Mouse (Mus musculus) left cerebral cortex, postnatal 36 days (tissue): ENCODE measurements around the gene Lpcat2b. TPM values are rescaled to one million over a fixed set of nuclear protein-coding genes. Genes with fewer than 3 reads are reported as not detected.
"Not testable (repeated sequence)": the region's sequence is repeated elsewhere in the genome, so short reads cannot be mapped to it uniquely, and the experiment has no call there.

Experiments
- DNase-seq, 2 experiments: peaks; one replicate each; pipeline ENCODE4 v3.0.0; 2021 to 2022; ENCODE audit warnings: low spot score in 2 of 2, mixed read lengths in 1 of 2
- intact Hi-C: fragments of 180-260 bp; cut with DNase I; formaldehyde crosslinking; loops from one replicate; pipeline ENCODE4 v1.15.1; 2025
- total RNA-seq, 2 experiments: library from RNA; stranded (reverse); gene quantifications; 2 replicates each; pipeline ENCODE4 v1.2.3; 2021

Lpcat2b gene
- total RNA-seq, result under 1 TPM in 1 of 2 experiments, not detected in 1; 0.18 TPM

GRCm38 (mm10) chr5:107431249-107431648 lies at the start of gene Lpcat2b:
Lpcat2b (plus strand) TSS chr5:107431549.
- intact Hi-C loops, result no loop called here
- DNase-seq, result no peak

DNA sequence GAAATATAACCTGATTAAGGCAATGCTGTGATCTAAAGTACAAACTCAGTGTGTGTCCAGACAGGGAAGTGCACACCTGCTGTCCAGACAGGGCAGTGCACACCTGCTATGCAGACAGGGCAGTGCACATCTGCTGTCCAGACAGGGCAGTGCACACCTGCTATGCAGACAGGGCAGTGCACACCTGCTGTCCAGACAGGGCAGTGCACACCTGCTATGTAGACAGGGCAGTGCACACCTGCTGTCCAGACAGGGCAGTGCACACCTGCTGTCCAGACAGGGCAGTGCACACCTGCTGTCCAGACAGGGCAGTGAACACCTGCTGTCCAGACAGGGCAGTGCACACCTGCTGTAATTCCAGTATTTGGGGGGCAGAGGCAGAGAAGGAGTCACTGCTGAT lies 44.9 kb upstream of the Lpcat2b start:
- DNase-seq, intact Hi-C loops: not testable (repeated sequence)

GRCm38 (mm10) chr5:107387788-107388187 lies 43.6 kb upstream of the Lpcat2b start:
- no peak for DNase-seq
- intact Hi-C loops, result no loop called here

- intact Hi-C loops, result no loop called here
- no peak for DNase-seq
Measured at GRCm38 (mm10) chr5:107389373-107389772, 42.0 kb upstream of the Lpcat2b start.

DNA sequence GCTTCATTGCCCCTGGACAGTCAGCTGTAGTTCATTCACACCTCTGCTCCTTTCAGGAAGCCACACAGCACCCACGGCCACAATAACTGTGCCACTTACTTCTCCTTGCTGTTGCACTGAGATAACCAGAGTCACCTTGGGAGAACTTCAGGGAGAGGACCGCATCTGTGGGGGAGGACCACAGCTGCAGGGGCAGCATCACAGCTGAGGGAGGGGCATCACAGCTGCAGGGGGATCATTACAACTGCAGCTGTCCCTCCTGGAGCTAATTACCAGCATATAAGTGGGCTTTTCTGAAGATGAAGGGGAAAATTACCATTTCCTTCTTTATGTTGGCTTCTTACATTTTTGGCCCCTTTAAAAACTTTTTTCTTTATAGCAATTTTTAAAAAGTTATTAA lies 36.9 kb upstream of the Lpcat2b start:
- no peak for DNase-seq
- intact Hi-C loops, result no loop called here

GRCm38 (mm10) chr5:107402436-107402835 lies 28.9 kb upstream of the Lpcat2b start, which contains the start of gene Ephx4:
Ephx4 (plus strand) TSS chr5:107402736.
- DNase-seq, result no peak
- intact Hi-C loops, result no loop called here

- DNase-seq, result peak; percentile 47 to 70
- intact Hi-C loops, result no loop called here
Measured at GRCm38 (mm10) chr5:107403011-107403946, 28.1 kb upstream of the Lpcat2b start.

DNA sequence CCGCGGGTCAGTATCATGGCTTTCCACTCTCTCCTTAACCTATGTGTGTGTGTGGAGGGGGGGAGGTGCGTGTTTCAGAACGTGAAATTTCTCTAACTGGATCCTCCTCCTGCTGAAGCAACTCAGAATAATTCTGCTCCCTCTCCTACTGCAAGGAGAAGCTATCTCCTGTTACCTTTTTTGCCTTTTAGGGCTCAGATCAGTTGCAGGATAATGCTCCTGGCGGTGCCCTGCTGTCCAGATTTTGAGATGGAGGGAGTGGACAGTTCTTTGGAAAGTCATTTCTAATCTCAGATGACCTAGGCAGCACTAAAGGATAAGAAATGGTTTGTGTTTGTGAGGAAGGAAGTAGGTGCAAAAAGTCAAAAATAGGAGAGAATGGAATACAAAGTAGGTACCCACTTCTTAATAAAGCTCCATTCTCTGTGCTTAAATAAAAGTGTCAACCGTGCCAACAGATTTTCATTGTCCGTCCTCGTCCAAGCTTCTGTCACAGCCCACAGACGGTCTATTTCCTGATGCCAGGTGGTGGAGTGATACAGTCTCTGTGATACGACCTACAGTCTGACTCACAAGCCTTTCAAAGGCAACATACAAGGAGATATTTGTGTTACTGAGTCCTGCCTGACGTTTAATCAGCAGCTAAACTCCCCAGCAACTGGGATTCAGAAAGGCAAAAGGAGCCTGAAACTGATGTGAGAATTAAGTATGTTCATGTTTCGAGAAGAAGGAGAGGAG lies 27.2 kb upstream of the Lpcat2b start:
- peak; percentile 63 to 65 for DNase-seq
- intact Hi-C loops, result loop anchor here (2.0 kb wide), 1 partner anchor 95 kb away; no protein-coding TSS in a partner anchor

GRCm38 (mm10) chr5:107405361-107405760 lies 26.0 kb upstream of the Lpcat2b start:
- intact Hi-C loops, result loop anchor here (2.0 kb wide), 1 partner anchor 93 kb away; no protein-coding TSS in a partner anchor
- peak; percentile 65 to 71 for DNase-seq

DNA sequence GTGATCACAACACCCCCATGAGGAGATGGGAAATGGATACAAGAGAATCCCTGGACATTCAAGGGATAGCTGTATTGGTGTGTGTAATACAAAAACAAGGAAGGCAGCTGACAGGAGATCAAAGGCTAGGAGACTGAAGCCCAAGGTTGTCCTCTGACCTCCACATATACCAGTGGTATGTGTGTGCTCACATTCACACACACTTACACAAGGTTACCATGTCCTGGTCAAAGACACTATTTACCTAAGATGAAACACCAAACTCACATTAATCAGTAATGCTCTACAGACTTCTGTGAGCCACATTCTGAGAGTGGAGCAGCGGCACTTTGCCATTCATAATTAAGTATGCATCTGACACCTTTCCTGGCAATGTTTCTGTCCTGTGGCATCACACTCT lies 21.0 kb upstream of the Lpcat2b start:
- DNase-seq, result no peak
- intact Hi-C loops, result no loop called here

DNA sequence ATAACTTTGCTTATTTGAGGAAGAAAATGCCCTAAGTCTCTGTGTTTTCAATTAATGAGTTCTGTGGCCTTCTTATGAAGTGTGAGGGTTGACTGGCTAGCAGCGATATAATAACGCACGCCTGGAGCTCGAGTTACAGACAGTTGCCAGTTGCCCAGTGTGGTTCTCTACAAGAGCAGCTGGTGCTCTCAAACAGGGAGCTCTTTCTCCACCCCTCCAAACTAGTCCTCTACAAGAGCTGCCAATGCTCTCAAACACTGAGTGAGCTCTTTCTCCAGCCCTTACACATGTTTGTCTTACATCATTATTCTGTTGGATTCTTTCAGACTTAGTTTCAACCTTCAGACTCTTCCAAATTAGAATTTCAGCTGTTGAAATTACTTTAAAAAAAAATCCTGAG lies 20.0 kb upstream of the Lpcat2b start:
- no peak for DNase-seq
- intact Hi-C loops, result no loop called here

GRCm38 (mm10) chr5:107412285-107412684 lies 19.1 kb upstream of the Lpcat2b start:
- no peak for DNase-seq
- intact Hi-C loops, result no loop called here

- DNase-seq, result no peak
- intact Hi-C loops, result no loop called here
Measured at GRCm38 (mm10) chr5:107415098-107415497, 16.3 kb upstream of the Lpcat2b start.

DNA sequence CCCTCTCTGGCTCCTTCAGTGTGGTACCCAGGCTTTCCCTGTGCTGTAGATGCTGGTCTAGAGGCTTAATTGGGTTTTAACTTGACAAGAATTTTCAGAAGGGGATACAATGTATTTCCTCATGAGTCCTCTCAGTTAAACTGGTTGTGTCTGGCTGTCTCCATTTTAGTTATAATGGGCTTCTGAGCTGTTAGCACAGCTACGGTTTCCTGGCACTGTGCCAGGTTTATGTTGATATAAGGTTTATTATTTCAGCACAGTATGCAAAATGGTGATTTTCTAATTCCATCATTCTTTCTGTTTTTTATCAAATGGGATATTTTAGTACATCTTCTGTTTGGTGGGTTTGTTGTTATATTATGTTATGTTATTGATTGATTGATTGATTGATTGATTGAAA lies 9.7 kb upstream of the Lpcat2b start:
- intact Hi-C loops, result no loop called here
- no peak for DNase-seq

- no peak for DNase-seq
- intact Hi-C loops, result no loop called here
Measured at GRCm38 (mm10) chr5:107434001-107434400, 2.7 kb downstream of the Lpcat2b start.

GRCm38 (mm10) chr5:107436185-107436584 lies 4.8 kb downstream of the Lpcat2b start:
- intact Hi-C loops, result loop anchor here (5.0 kb wide), 1 partner anchor 61 kb away; no protein-coding TSS in a partner anchor
- DNase-seq, result no peak

DNA sequence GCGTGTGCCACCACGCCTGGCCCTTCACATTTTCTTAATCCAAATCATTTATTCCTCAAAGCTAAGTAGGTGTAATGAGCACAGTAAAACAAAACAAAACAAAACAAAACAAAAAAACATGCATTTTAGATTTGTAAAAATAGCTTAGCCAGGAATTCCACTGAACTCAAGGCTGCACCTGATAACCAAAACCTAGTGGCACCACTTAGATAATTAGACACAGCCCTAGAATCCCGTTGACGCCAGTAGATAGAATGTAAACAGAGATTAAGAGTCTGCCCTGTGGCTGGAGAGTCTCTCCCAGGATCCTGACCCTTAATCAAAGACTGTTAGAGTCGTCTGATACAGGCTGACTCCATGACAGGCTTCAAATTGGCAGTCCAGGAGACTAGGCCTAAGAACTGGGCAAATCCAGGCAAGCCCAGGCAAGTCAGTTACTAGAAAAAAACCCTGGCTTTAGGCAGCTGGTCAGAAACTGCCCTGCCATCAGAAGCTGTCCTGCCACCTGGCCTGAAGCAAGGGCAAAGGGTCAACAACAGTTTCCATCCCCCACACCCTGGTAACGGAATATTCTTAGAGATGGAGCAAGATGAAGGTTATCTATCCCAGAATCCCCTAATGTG lies 5.3 kb downstream of the Lpcat2b start:
- DNase-seq, result no peak
- intact Hi-C loops, result loop anchor here (5.0 kb wide), 1 partner anchor 61 kb away; no protein-coding TSS in a partner anchor

- intact Hi-C loops, result loop anchor here (5.0 kb wide), 1 partner anchor 60 kb away; no protein-coding TSS in a partner anchor
- peak; percentile 90 to 91 for DNase-seq
Measured at GRCm38 (mm10) chr5:107437464-107438281, 6.3 kb downstream of the Lpcat2b start, which contains the start of gene Btbd8. Btbd8 (plus strand) TSS chr5:107437997.

DNA sequence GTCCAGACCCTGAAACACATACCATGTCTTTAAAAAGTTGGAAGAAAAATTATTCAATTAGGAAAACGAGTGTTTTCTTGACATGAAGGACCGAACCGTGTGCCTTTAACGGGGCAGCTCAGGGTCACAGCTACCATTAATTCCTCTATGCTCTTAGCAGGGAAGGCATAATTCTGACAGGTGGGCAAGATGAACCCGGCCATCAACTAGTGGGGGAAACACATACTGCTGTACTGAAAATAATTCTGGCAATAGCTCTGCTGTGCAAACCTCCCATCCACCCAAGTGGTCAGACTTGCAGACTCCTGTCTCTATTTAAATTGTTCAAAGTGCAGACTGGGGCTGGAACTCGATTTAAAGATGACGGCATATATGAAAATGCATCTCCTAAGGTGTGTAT lies 7.0 kb downstream of the Lpcat2b start:
- intact Hi-C loops, result loop anchor here (5.0 kb wide), 1 partner anchor 59 kb away; no protein-coding TSS in a partner anchor
- DNase-seq, result no peak
